Mouse (Mus musculus) hindbrain, postnatal 0 days (tissue): ENCODE measurements around the gene Cabcoco1. TPM values are rescaled to one million over a fixed set of nuclear protein-coding genes. Genes with fewer than 3 reads are reported as not detected.

Experiments
- ATAC-seq: fragments of 200-750 bp; cut with Nextera tagmentation; 2 replicates; pipeline ENCODE4 v1.8.0; 2017; ENCODE audit warnings: mild to moderate bottlenecking, moderate TSS enrichment, moderate library complexity
- DNase-seq: peaks from one replicate; pipeline ENCODE4 v3.0.0-alpha.2; 2015; ENCODE audit warnings: low spot score
- H3K27ac ChIP-seq: fragments of 300-500 bp; sonication (generic); 2 replicates; pipeline ENCODE4 v1.5.1; 2014; ENCODE audit warnings: mild to moderate bottlenecking
- H3K27me3 ChIP-seq: fragments of 300-500 bp; sonication (generic); 2 replicates; pipeline ENCODE4 v1.6.1; 2014; ENCODE audit warnings: low read length, mixed read lengths; ENCODE audit not compliant: insufficient read depth
- H3K36me3 ChIP-seq: fragments of 300-500 bp; sonication (generic); 2 replicates; pipeline ENCODE4 v1.6.1; 2014; ENCODE audit warnings: low read length, mixed read lengths; ENCODE audit not compliant: insufficient read depth
- H3K4me1 ChIP-seq: fragments of 300-500 bp; sonication (generic); 2 replicates; pipeline ENCODE4 v1.6.1; 2014; ENCODE audit warnings: antibody characterized with exemption, low read length, mixed read lengths; ENCODE audit not compliant: insufficient read depth
- H3K4me2 ChIP-seq: fragments of 300-500 bp; sonication (generic); 2 replicates; pipeline ENCODE4 v1.6.1; 2014; ENCODE audit warnings: low read depth, mild to moderate bottlenecking, low read length, moderate library complexity, mixed read lengths
- H3K4me3 ChIP-seq: fragments of 300-500 bp; sonication (generic); 2 replicates; pipeline ENCODE4 v1.5.1; 2014; ENCODE audit warnings: low read length
- H3K9ac ChIP-seq: fragments of 300-500 bp; sonication (generic); replicated peaks from 2 replicates; pipeline ENCODE4 v1.6.1; 2014; ENCODE audit warnings: mild to moderate bottlenecking, low read length, moderate library complexity, mixed read lengths
- H3K9me3 ChIP-seq: fragments of 300-500 bp; sonication (generic); 2 replicates; pipeline ENCODE4 v1.6.1; 2016; ENCODE audit warnings: low read length, mixed read lengths
- CTCF ChIP-seq: IDR thresholded peaks from 2 replicates; pipeline ENCODE4 v1.5.1; 2016; ENCODE audit warnings: antibody characterized with exemption, control low read depth, low read depth
- WGBS: fragments of 180-500 bp; shearing (Covaris S2); extraction: QIAGEN DNeasy Blood & Tissue Kit; methylation state at CpG from one replicate; pipeline ENCODE4 v1.1.7; 2014; 5-methylcytosine and 5-hydroxymethylcytosine counted together
- polyA plus RNA-seq: library from polyadenylated mRNA; unstranded; fragments of >200 nt; fragmentation: Nextera tagmentation; extraction: Ambion mirVana; gene quantifications from 2 replicates; pipeline ENCODE4 v1.2.1, GENCODE M21; 2015
- total RNA-seq: library from RNA; depleted of rRNA; stranded (reverse); fragments of >200 nt; gene quantifications from 2 replicates; pipeline ENCODE4 v1.2.3, GENCODE M21; 2014

Gene Cabcoco1
- total and polyA plus RNA-seq, 2 experiments from 2014 or later: 0.94 to 6.4 TPM

GRCm38 (mm10) chr10:68441931-68442662 lies 99.6 kb downstream of the Cabcoco1 start:
- TF ChIP-seq CTCF: no peak
- Histone ChIP-seq H3K9me3 (no peaks in the 10 kb centered on the region), H3K4me1 (no peaks in the 10 kb centered on the region), H3K4me2 (no peak overlapping the region), H3K27ac (no peak overlapping the region), H3K4me3 (no peak overlapping the region), H3K27me3 (no peaks in the 10 kb centered on the region), H3K36me3 (no peaks in the 10 kb centered on the region), H3K9ac (no peak overlapping the region)
- WGBS: 66% methylated on average over 10 of the region's 10 CpGs
- DNase-seq (no peak), ATAC-seq (no peak)

GRCm38 (mm10) chr10:68440515-68440914 lies 101.2 kb downstream of the Cabcoco1 start:
- DNase-seq (no peak), ATAC-seq (no peak)
- Histone ChIP-seq H3K27me3 (no peaks in the 10 kb centered on the region), H3K36me3 (no peaks in the 10 kb centered on the region), H3K27ac (no peak overlapping the region), H3K9me3 (no peaks in the 10 kb centered on the region), H3K4me1 (no peaks in the 10 kb centered on the region), H3K4me2 (no peak overlapping the region), H3K4me3 (no peak overlapping the region), H3K9ac (no peak overlapping the region)
- WGBS: 63% methylated on average over 8 of the region's 8 CpGs
- TF ChIP-seq CTCF: no peak

- WGBS: 89% methylated on average over 7 of the region's 7 CpGs
- Histone ChIP-seq H3K27me3 (no peaks in the 10 kb centered on the region), H3K4me2 (no peak overlapping the region), H3K9ac (no peak overlapping the region), H3K4me3 (no peak overlapping the region), H3K36me3 (no peaks in the 10 kb centered on the region), H3K4me1 (no peaks in the 10 kb centered on the region), H3K27ac (no peak overlapping the region), H3K9me3 (no peaks in the 10 kb centered on the region)
- TF ChIP-seq CTCF: no peak
- no peak for ATAC-seq
- DNase-seq: no peak
Observed at GRCm38 (mm10) chr10:68435754-68436153, 105.9 kb downstream of the Cabcoco1 start.

GRCm38 (mm10) chr10:68435001-68435560 lies 106.6 kb downstream of the Cabcoco1 start:
- H3K36me3 ChIP-seq: no peaks in the 10 kb centered on the region
- DNase-seq: no peak
- no peak overlapping the region for H3K27ac ChIP-seq
- H3K9ac ChIP-seq: no peak overlapping the region
- no peak overlapping the region for H3K4me3 ChIP-seq
- H3K4me1 ChIP-seq: no peaks in the 10 kb centered on the region
- TF ChIP-seq CTCF: no peak
- no peaks in the 10 kb centered on the region for H3K27me3 ChIP-seq
- no peak for ATAC-seq
- no peak overlapping the region for H3K4me2 ChIP-seq
- WGBS: 77% methylated on average over 13 of the region's 13 CpGs
- H3K9me3 ChIP-seq: no peaks in the 10 kb centered on the region

GRCm38 (mm10) chr10:68434045-68434639 lies 107.6 kb downstream of the Cabcoco1 start:
- ATAC-seq: no peak
- no peak for DNase-seq
- Histone ChIP-seq H3K4me3 (no peak overlapping the region), H3K9me3 (no peaks in the 10 kb centered on the region), H3K27me3 (no peaks in the 10 kb centered on the region), H3K27ac (no peak overlapping the region), H3K9ac (no peak overlapping the region), H3K4me1 (no peaks in the 10 kb centered on the region), H3K4me2 (no peak overlapping the region), H3K36me3 (no peaks in the 10 kb centered on the region)
- 64% methylated on average over 9 of the region's 9 CpGs for WGBS
- TF ChIP-seq CTCF: no peak

- no peak overlapping the region for H3K4me2 ChIP-seq
- 87% methylated on average over 6 of the region's 6 CpGs for WGBS
- no peak overlapping the region for H3K9ac ChIP-seq
- H3K27me3 ChIP-seq: no peaks in the 10 kb centered on the region
- H3K36me3 ChIP-seq: no peaks in the 10 kb centered on the region
- no peaks in the 10 kb centered on the region for H3K9me3 ChIP-seq
- H3K4me3 ChIP-seq: no peak overlapping the region
- DNase-seq (no peak), ATAC-seq (no peak)
- no peak for TF ChIP-seq CTCF
- H3K27ac ChIP-seq: no peak overlapping the region
- no peaks in the 10 kb centered on the region for H3K4me1 ChIP-seq
Observed at GRCm38 (mm10) chr10:68431346-68431745, 110.3 kb downstream of the Cabcoco1 start.

GRCm38 (mm10) chr10:68430929-68431328 lies 110.8 kb downstream of the Cabcoco1 start:
- Histone ChIP-seq H3K4me2 (no peak overlapping the region), H3K9ac (no peak overlapping the region), H3K9me3 (no peaks in the 10 kb centered on the region), H3K27me3 (no peaks in the 10 kb centered on the region), H3K36me3 (no peaks in the 10 kb centered on the region), H3K4me1 (no peaks in the 10 kb centered on the region), H3K27ac (no peak overlapping the region), H3K4me3 (no peak overlapping the region)
- no peak for DNase-seq
- no peak for ATAC-seq
- TF ChIP-seq CTCF: no peak
- WGBS: 91% methylated on average over 13 of the region's 13 CpGs
